Mouse (Mus musculus) urinary bladder, postnatal 25 days (tissue): ENCODE measurements around the gene Higd1c.
"Not testable (repeated sequence)": the region's sequence is repeated elsewhere in the genome, so short reads cannot be mapped to it uniquely, and the experiment has no call there.

Source experiments
- DNase-seq: peaks from one replicate; pipeline ENCODE4 v3.0.0; 2022; ENCODE audit warnings: low spot score

Higd1c gene

GRCm38 (mm10) chr15:100355876-100356275, 8.5 kb upstream of the Higd1c start:
- no peak for DNase-seq

GRCm38 (mm10) chr15:100365967-100366366, 1.6 kb downstream of the Higd1c start:
- not testable (repeated sequence) for DNase-seq

- no peak for DNase-seq
Measured at GRCm38 (mm10) chr15:100367119-100367518, 2.8 kb downstream of the Higd1c start.

GRCm38 (mm10) chr15:100375066-100375465, 10.7 kb downstream of the Higd1c start:
- DNase-seq: peak; percentile 43

GRCm38 (mm10) chr15:100377847-100378505, 13.6 kb downstream of the Higd1c start:
- DNase-seq: not testable (repeated sequence)

GRCm38 (mm10) chr15:100379658-100380057, 15.3 kb downstream of the Higd1c start:
- DNase-seq: no peak

GRCm38 (mm10) chr15:100380104-100380503, 15.8 kb downstream of the Higd1c start:
- no peak for DNase-seq

GRCm38 (mm10) chr15:100385705-100386104, 21.4 kb downstream of the Higd1c start:
- DNase-seq: no peak

GRCm38 (mm10) chr15:100387544-100388223, 23.3 kb downstream of the Higd1c start:
- no peak for DNase-seq

GRCm38 (mm10) chr15:100388224-100388835, 24.0 kb downstream of the Higd1c start:
- DNase-seq: no peak

- no peak for DNase-seq
Measured at GRCm38 (mm10) chr15:100388886-100389285, 24.5 kb downstream of the Higd1c start.

GRCm38 (mm10) chr15:100391066-100391465, 26.7 kb downstream of the Higd1c start:
- DNase-seq: no peak

- DNase-seq: no peak
Measured at GRCm38 (mm10) chr15:100391599-100391998, 27.3 kb downstream of the Higd1c start.

GRCm38 (mm10) chr15:100393016-100393415, 28.7 kb downstream of the Higd1c start:
- no peak for DNase-seq

GRCm38 (mm10) chr15:100395561-100395960, 31.2 kb downstream of the Higd1c start:
- DNase-seq: no peak

GRCm38 (mm10) chr15:100400592-100401250, 36.4 kb downstream of the Higd1c start:
- DNase-seq: no peak

GRCm38 (mm10) chr15:100401811-100402210, 37.5 kb downstream of the Higd1c start:
- DNase-seq: no peak

- no peak for DNase-seq
Measured at GRCm38 (mm10) chr15:100402347-100402746, 38.0 kb downstream of the Higd1c start.

- DNase-seq: no peak
Measured at GRCm38 (mm10) chr15:100402798-100403197, 38.5 kb downstream of the Higd1c start.

- DNase-seq: no peak
Measured at GRCm38 (mm10) chr15:100403318-100404000, 39.1 kb downstream of the Higd1c start.

- no peak for DNase-seq
Measured at GRCm38 (mm10) chr15:100406088-100406487, 41.7 kb downstream of the Higd1c start.
